Mouse (Mus musculus) C2C12 (cell line): ENCODE measurements at regions not wholly inside any gene's neighbourhood (a gene's known extent, or its start where the extent isn't known, plus 50 kb on each side); places are given as distances from the start of the nearest gene placed in this dataset.

Source experiments
- H3K27me3 ChIP-seq: one replicate; pipeline ENCODE4 v1.6.1; 2011; ENCODE audit not compliant: control insufficient read depth, insufficient read depth, insufficient read length
- H3K36me3 ChIP-seq: one replicate; pipeline ENCODE4 v1.6.1; 2011; ENCODE audit not compliant: control insufficient read depth, insufficient read depth
- H3K4me3 ChIP-seq: one replicate; pipeline ENCODE4 v1.5.1; 2011; ENCODE audit warnings: mild to moderate bottlenecking, control low read depth; ENCODE audit not compliant: poor library complexity, insufficient read depth, severe bottlenecking
- H3K79me2 ChIP-seq: one replicate; pipeline ENCODE4 v1.6.1; 2011; ENCODE audit not compliant: control insufficient read depth, insufficient read depth
- H3K79me3 ChIP-seq: one replicate; pipeline ENCODE4 v1.6.1; 2011; ENCODE audit warnings: low read depth, control low read depth
- H3ac ChIP-seq: one replicate; pipeline ENCODE3; 2011; ENCODE audit warnings: low read depth; ENCODE audit not compliant: control insufficient read depth, insufficient read length
- CEBPB ChIP-seq: IDR thresholded peaks from one replicate; pipeline ENCODE4 v1.6.1; 2011; ENCODE audit warnings: low read depth, mild to moderate bottlenecking, control low read depth, moderate library complexity
- CTCF ChIP-seq: IDR thresholded peaks from one replicate; pipeline ENCODE4 v1.5.1; 2011; ENCODE audit not compliant: control insufficient read depth, insufficient read depth, insufficient read length
- FOSL1 ChIP-seq: IDR thresholded peaks from one replicate; pipeline ENCODE4 v1.8.0; 2011; ENCODE audit warnings: mild to moderate bottlenecking, low read length; ENCODE audit not compliant: poor library complexity, insufficient read depth, severe bottlenecking
- MAX ChIP-seq: IDR thresholded peaks from one replicate; pipeline ENCODE4 v1.6.1; 2011; ENCODE audit warnings: mild to moderate bottlenecking, control low read depth
- MYOD1 ChIP-seq: IDR thresholded peaks from one replicate; pipeline ENCODE4 v1.6.1; 2011; ENCODE audit warnings: low read depth; ENCODE audit not compliant: control insufficient read depth, insufficient read length
- MYOG ChIP-seq: IDR thresholded peaks from one replicate; pipeline ENCODE4 v1.6.1; 2011; ENCODE audit not compliant: control insufficient read depth, insufficient read length; ENCODE audit errors: extremely low read depth
- USF1 ChIP-seq: IDR thresholded peaks from one replicate; pipeline ENCODE4 v1.6.1; 2011; ENCODE audit warnings: low read depth, mild to moderate bottlenecking, control low read depth, moderate library complexity

DNA sequence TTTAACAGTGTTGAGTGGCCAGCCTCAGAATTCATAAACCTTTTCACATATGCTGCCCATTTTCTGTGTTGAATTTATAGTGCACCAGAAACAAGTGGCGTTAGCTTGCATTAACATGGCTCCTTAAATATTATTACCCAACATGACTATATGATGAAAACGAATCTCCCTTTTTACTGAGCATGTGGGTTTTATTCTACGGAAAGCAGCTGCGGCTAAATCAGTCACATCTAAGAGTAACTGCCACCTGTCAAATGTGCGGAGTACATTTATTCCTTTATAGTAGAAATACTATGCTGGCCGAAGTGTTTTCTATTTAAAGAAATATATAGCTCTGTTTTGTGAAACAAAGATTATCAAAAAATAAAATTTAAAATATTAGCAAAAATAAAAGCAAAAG, 188.5 kb upstream of the Adamts5 start:
- no peaks in the 10 kb centered on the region for H3K36me3 ChIP-seq
- H3K4me3 ChIP-seq, result no peak overlapping the region
- TF ChIP-seq MYOD1 (no peak), MAX (no peak), CEBPB (no peak), MYOG (no peak), USF1 (no peak), CTCF (no peak), FOSL1 (no peak)
- H3ac ChIP-seq, result no peak overlapping the region
- no peaks in the 10 kb centered on the region for H3K79me2 ChIP-seq
- H3K79me3 ChIP-seq, result no peaks in the 10 kb centered on the region
- no peaks in the 10 kb centered on the region for H3K27me3 ChIP-seq

DNA sequence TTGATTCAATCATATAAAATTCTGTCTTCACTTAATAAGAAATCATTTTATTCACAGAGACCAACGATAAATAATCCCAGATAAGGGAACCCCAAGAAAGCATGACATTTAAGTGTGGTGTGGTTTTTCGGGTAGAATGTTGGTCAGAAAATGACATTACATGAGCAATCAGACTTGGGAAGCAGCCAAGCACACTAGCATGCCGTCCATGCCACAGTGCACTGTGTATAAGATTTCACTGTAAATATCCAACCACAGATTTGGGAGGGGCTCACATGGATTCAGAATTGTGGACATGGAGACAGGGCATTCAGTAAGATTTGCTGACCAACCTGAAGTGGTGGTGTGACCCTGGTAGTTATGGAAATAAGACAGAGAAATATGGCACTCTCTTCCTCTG, 185.8 kb upstream of the Adamts5 start:
- TF ChIP-seq USF1 (no peak), MYOD1 (no peak), CEBPB (no peak), CTCF (no peak), FOSL1 (no peak), MAX (no peak), MYOG (no peak)
- H3K4me3 ChIP-seq, result no peak overlapping the region

DNA sequence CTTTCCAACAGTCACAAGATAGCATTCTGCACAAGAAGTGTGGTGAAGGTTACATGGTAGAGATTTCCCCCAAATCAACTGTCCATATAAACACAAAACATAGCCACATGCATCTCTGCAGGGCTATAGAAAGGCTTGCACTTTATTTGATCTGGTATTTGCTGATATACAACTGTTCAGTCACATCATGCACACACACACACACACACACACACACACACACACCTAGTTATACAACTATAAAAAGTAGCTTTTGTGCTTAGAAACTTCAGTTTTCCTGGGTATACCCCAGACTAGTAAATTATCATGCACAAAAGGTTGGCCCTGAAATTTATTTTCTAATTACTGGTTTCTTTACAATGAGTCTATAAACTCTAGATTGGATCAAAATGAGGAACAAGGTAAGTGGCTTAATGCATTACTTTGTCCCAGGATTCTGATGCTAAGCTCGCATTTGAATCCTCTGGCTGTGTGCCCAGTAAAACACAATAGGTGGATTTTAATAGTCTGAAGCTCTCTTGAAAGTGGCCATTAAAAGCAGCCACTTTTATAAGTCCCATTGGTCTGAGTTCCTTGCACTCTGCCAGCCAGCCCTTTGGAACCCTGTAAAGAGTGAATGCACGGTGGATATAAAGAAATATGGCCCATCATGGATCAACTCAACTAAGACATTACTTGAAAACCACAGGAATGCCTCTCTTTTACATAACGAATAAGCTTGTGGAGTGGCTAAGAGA, 166.2 kb upstream of the Adamts5 start:
- no peak overlapping the region for H3K4me3 ChIP-seq
- H3K36me3 ChIP-seq, result no peaks in the 10 kb centered on the region
- no peaks in the 10 kb centered on the region for H3K27me3 ChIP-seq
- no peaks in the 10 kb centered on the region for H3K79me2 ChIP-seq
- TF ChIP-seq MYOG (no peak), FOSL1 (no peak), MYOD1 (no peak), CEBPB (no peak), CTCF (no peak), USF1 (no peak), MAX (no peak)
- H3K79me3 ChIP-seq, result no peaks in the 10 kb centered on the region
- H3ac ChIP-seq, result no peak overlapping the region

More for the DNA sequence above, 185.8 kb upstream of the Adamts5 start:
- no peaks in the 10 kb centered on the region for H3K36me3 ChIP-seq
- H3K79me3 ChIP-seq, result no peaks in the 10 kb centered on the region
- H3K79me2 ChIP-seq, result no peaks in the 10 kb centered on the region
- H3K27me3 ChIP-seq, result no peaks in the 10 kb centered on the region
- H3ac ChIP-seq, result no peak overlapping the region

DNA sequence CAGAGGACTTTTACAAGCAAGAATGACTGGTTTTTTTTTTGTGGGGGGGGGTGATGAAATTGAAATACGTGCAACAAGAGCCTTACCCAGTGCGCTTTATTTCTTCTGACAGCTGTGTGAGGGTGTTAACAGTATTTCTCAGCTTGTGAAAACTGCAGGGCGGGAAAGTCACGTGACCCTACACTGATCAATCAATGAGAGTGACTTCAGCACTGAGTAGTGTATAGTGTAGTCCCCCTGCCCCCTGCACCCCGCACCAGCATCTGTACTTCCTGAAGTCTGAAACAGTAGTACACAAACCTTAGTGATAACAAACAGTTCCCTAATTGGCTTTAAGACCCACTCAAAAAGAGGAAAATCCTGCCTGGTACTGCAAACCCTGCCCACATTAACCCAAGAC, 158.5 kb upstream of the Adamts5 start:
- Histone ChIP-seq H3K27me3 (no peaks in the 10 kb centered on the region), H3K79me3 (no peaks in the 10 kb centered on the region), H3K79me2 (no peaks in the 10 kb centered on the region), H3K36me3 (no peaks in the 10 kb centered on the region), H3K4me3 (no peak overlapping the region), H3ac (no peak overlapping the region)
- no peak for TF ChIP-seq CEBPB
- no peak for TF ChIP-seq MYOD1
- TF ChIP-seq CTCF, result no peak
- no peak for TF ChIP-seq MYOG
- no peak for TF ChIP-seq FOSL1
- TF ChIP-seq USF1, result no peak
- no peak for TF ChIP-seq MAX

DNA sequence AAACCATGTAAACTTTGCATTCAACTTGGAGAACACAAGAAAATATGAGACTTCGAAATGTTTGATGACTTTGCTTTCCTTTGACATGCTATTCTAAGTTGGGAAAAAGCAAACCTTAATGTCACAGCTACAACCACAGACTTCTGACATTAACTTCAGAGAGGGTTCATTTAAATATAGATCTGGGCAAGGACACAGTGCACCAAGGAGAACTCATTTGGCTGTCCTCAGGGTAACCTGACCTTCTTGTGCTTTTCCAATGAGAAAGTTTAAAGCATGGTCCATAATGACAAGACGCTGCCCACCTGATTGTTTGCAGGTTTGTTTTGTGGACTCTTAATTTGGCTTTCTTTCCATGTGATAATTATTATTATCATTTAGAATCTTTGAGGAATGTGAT, 143.1 kb upstream of the Adamts5 start:
- no peaks in the 10 kb centered on the region for H3K36me3 ChIP-seq

DNA sequence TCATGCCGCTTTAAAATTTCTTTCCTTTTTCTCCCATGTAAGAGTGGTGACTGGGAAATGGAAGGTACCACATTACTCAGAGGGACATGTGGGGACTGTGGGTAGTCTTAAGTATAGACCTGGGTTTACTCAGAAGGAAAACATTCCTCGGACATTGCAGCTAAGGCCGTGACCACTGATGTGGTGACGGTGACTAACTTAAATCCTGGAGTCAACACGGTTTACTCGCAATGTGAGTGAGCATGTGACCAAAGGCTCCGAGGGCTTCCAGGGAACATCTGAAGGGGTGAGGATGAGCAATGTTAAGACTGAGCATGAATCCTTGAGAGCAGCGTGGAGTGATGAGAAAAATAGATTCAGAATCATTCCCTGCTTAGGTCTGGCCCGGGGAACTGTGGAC, 133.1 kb upstream of the Adamts5 start:
- H3K36me3 ChIP-seq, result no peaks in the 10 kb centered on the region
- H3K4me3 ChIP-seq, result no peak overlapping the region
- H3ac ChIP-seq, result no peak overlapping the region
- TF ChIP-seq MYOG (no peak), MAX (peak; percentile 76), CTCF (no peak), USF1 (peak; percentile 95), MYOD1 (peak; percentile 7), FOSL1 (no peak)
- no peaks in the 10 kb centered on the region for H3K79me3 ChIP-seq
- no peaks in the 10 kb centered on the region for H3K79me2 ChIP-seq
- no peaks in the 10 kb centered on the region for H3K27me3 ChIP-seq

More for the DNA sequence above, 143.1 kb upstream of the Adamts5 start:
- no peaks in the 10 kb centered on the region for H3K79me2 ChIP-seq
- no peak overlapping the region for H3K4me3 ChIP-seq
- H3K79me3 ChIP-seq, result no peaks in the 10 kb centered on the region
- no peak overlapping the region for H3ac ChIP-seq
- no peaks in the 10 kb centered on the region for H3K27me3 ChIP-seq
- TF ChIP-seq CTCF (no peak), USF1 (no peak), MYOG (no peak), MYOD1 (no peak), CEBPB (no peak), FOSL1 (no peak), MAX (no peak)
